Mouse (Mus musculus) liver, embryonic 14.5 days (tissue): ENCODE measurements around the gene Apod.

Source experiments
- CTCF ChIP-seq: IDR thresholded peaks from 2 replicates; pipeline ENCODE4 v1.5.1; 2016; ENCODE audit warnings: antibody characterized with exemption, low read depth, control low read depth
- EP300 ChIP-seq: IDR thresholded peaks from 2 replicates; pipeline ENCODE4 v1.6.1; 2016; ENCODE audit warnings: antibody characterized with exemption, low read depth

DNA sequence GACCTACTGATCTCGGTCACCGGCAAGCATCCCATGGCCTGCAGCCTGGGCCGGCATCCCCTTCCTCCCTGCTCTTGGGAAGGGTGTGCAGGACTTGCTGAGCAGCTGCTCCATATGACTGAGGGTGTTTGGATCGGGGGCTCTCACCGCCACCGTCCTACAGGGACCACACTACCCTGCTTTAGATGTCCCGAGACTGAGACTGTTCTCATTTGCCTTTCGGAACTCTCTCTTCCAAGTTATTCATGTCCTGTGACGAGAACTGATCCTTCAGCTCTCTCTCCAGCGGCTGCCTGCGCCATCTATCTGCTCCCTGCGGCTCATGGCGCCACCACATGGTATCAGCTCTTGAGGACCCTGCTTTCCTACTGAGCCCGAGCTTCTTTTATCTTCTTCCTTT, 33.0 kb upstream of the Apod start:
- TF ChIP-seq CTCF (peak; percentile 50), EP300 (no peak)
